Mouse (Mus musculus) NIH3T3 (cell line): ENCODE measurements at regions not wholly inside any gene's neighbourhood (a gene's known extent, or its start where the extent isn't known, plus 50 kb on each side); places are given as distances from the start of the nearest gene placed in this dataset.

Experiments used
- DNase-seq: peaks from one replicate; pipeline ENCODE4 v3.0.0-alpha.2; 2012; ENCODE audit warnings: low read depth

GRCm38 (mm10) chr4:67646090-67646489, 818.7 kb downstream of the Tlr4 start:
- no peak for DNase-seq

GRCm38 (mm10) chr4:67662122-67662521, 834.7 kb downstream of the Tlr4 start:
- no peak for DNase-seq

- DNase-seq: no peak
These were observed 846.6 kb downstream of the Tlr4 start for GRCm38 (mm10) chr4:67673961-67674360.

GRCm38 (mm10) chr4:67677589-67677988, 850.2 kb downstream of the Tlr4 start:
- no peak for DNase-seq

- no peak for DNase-seq
These were observed 871.1 kb downstream of the Tlr4 start for GRCm38 (mm10) chr4:67698438-67698837.
